Mouse (Mus musculus): ENCODE data around the gene Limd1. TPM values are rescaled to one million over a fixed set of nuclear protein-coding genes. Genes with fewer than 3 reads are reported as not detected.

The Limd1 gene
- total RNA-seq, 2 experiments from 2014 or later = 6.2 to 6.8 TPM

DNA sequence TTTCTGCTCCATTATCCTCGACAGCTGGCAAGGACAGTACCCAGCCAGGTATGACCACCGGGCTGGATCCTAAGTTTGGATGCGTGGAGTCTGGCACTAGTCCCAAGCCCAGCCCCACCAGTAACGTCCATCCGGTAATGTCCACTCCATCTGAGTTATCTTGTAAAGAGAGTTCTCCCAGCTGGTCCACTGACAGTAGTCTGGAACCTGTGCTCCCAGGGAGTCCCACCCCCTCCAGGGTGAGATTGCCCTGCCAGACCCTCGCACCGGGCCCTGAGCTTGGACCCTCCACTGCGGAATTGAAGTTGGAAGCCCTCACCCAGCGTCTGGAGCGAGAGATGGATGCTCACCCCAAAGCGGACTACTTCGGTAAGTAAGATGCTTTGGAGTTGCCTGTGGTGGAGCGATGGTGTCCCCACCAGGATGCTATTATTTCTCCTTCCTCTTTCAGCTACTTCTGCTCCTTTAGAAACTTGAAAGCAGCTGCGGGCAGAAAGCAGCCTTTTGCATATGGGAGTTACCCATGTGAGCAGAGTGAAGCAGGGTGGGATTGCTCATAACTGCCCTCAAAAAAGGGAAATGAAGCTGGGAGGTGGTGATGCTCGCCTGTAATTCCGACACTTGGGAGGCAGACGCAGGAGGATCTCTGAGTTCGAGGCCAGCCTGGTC, 1.9 kb downstream of the Limd1 start:
- DNase-seq (ENCODE audit: low spot score in 2 of 2) = no peak
- intact Hi-C loops (cut with DNase I) = no loop called here

DNA sequence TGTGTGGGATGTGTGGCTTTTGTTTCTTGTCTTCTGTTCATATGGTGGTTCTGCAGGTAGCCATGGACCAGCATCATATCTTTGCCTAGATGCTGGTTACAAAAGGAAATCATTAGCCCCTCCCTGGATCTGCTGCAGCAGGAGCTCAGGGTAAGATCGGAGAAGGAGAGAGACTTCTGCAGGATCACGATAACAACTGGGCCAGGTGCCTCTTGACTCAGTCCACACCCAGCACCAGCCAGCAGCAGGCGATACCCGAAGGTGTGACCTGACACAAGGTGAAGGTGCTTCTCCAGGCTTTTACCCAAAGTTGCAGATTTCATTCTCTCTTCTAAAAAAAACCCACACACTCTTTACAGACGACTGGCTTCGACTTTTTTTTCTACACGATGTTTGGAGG, 2.6 kb downstream of the Limd1 start:
- no peak for DNase-seq (ENCODE audit: low spot score in 2 of 2)

GRCm38 (mm10) chr9:123483598-123483997, 5.1 kb downstream of the Limd1 start:
- intact Hi-C loops (cut with DNase I) = no loop called here
- no peak for DNase-seq (ENCODE audit: low spot score in 2 of 2)

More for the DNA sequence above, 2.6 kb downstream of the Limd1 start:
- intact Hi-C loops (cut with DNase I) = no loop called here

DNA sequence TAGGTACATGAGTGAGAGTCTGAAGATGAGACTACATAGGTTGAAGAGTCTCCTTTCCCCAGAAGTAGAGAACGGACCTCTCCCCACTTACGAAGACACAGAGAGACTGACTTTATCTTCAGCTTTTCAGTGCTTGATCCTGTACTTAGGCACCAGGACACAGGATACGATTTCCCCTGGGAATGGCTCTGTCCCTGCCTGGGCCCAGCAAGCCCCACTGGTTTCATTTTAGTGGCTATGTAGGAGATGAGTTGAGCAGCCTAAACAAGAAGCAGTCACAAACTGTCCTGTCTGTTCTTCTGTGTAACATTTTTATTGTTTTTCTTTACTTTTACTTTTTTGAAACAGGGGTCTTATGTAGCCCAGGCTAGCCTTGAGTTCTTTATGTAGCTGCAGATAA, 6.3 kb downstream of the Limd1 start:
- intact Hi-C loops (cut with DNase I) = no loop called here
- no peak for DNase-seq (ENCODE audit: low spot score in 2 of 2)

GRCm38 (mm10) chr9:123485561-123485960, 7.1 kb downstream of the Limd1 start:
- intact Hi-C loops (cut with DNase I) = no loop called here
- no peak for DNase-seq (ENCODE audit: low spot score in 2 of 2)

- no peak for DNase-seq (ENCODE audit: low spot score in 2 of 2)
- intact Hi-C loops (cut with DNase I) = no loop called here
Observed at GRCm38 (mm10) chr9:123486635-123487034, 8.1 kb downstream of the Limd1 start.

DNA sequence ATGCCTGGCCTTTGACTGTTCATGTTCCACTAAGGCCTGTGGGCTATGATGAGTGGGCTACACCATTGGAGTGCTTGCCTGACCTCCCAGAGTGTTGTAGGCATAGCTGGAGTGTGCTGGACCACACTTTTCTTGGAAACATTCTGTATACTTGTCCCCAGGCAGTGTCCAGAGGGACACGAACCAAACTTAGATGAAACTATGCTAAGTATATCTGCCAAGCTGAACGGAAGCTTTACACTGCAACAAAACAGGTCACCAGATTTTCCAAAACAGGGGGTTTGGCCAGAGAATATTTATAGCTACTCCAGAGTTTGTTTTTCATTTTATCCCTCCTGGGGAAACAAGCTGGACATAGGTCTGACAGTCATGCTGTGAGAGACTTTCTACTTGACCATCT, 10.6 kb downstream of the Limd1 start:
- DNase-seq (ENCODE audit: low spot score in 2 of 2) = no peak
- intact Hi-C loops (cut with DNase I) = no loop called here

DNA sequence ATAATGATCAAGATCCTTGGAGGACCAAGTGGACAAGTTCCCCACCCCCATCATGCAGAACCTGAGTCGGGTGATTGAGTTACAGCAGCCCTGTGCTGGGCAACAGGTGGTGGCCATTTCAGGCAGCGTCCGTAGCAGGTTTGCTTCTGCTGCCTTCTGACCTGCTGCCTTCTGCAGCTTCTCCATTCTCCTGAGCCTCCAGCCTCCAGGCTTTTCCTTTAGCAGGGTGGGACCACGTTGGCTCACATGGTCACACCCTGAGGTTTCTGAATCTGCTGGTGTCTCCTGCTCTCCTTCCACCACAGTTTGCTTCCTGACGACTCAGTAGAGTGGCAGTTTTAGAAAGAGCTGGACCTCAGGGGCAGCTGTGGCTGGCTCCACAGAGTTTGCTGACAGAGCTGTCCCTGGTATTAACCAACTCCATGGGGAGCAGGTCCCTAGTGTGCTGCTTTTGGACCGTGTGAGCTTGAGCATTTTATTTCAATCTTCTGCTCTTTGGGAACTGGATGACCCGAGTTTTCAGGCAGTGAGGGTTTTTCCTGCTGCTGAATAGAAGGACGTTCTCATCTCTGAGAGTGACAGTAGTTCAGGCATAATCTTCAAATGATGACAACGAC, 11.3 kb downstream of the Limd1 start:
- DNase-seq (ENCODE audit: low spot score in 2 of 2) = no peak
- intact Hi-C loops (cut with DNase I) = no loop called here

GRCm38 (mm10) chr9:123490930-123491329, 12.4 kb downstream of the Limd1 start:
- intact Hi-C loops (cut with DNase I) = no loop called here

GRCm38 (mm10) chr9:123491917-123492585, 13.5 kb downstream of the Limd1 start:
- intact Hi-C loops (cut with DNase I) = no loop called here
- no peak for DNase-seq (ENCODE audit: low spot score in 2 of 2)

More at GRCm38 (mm10) chr9:123490930-123491329, 12.4 kb downstream of the Limd1 start:
- no peak for DNase-seq (ENCODE audit: low spot score in 2 of 2)

DNA sequence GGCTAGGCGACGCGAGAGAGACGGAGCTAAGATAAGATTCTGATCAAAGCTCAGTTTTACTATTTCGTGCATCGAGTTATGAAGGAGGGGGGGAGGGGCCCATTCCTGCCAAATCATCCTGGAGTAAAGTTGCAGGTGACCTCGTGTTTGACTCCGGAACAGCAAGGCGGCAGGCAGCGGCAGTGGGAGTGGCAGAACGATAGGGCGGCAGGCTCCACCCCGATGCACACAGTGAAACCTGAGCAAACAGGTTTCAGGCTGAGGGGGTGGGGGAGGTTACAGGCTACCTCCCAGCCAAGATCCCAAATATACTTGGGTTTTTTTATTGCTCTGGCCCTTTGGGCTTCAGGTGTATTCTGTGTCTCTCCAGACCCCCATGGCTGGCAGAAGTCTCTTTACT, 18.2 kb downstream of the Limd1 start:
- no peak for DNase-seq (ENCODE audit: low spot score in 2 of 2)
- intact Hi-C loops (cut with DNase I) = no loop called here

GRCm38 (mm10) chr9:123497906-123498305, 19.4 kb downstream of the Limd1 start:
- no peak for DNase-seq (ENCODE audit: low spot score in 2 of 2)
- intact Hi-C loops (cut with DNase I) = no loop called here

- DNase-seq (ENCODE audit: low spot score in 2 of 2) = no peak
- intact Hi-C loops (cut with DNase I) = loop anchor here (5.0 kb wide), 2 partner anchors 48 to 118 kb away; no protein-coding TSS in a partner anchor
Observed at GRCm38 (mm10) chr9:123500480-123500879, 22.0 kb downstream of the Limd1 start.

DNA sequence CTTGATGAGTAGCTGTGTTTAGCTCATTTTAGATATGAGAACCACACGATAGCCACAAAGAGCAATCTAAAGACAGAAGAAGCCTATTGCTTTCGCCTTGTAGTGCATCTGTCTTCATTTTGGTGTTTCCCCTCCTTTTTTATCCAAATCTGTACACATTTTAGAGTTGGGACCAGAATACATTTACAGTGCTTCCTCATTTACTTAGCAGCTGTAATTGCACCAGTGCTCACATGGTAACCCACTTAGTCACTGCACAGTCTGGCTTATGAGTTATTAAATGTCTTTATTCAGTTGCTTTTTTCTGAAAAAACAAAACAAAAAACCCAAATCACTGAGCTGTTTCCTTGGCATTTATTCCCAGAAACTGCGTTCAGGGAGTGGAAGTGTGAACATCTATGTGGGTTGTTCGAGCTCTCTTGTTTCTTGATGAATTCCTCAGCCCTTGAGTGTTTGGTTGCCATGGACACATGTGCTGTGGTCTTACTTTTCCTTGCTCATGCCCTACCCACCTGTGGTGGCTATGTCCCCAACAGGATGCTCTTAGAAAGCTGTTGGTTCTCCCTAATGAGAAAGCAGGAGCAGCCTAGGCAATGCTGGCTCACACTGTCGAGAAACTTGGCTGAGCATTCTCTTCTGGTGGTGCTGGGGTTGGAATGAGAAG, 24.8 kb downstream of the Limd1 start:
- intact Hi-C loops (cut with DNase I) = loop anchor here (5.0 kb wide), 2 partner anchors 51 to 121 kb away; no protein-coding TSS in a partner anchor
- DNase-seq (ENCODE audit: low spot score in 2 of 2) = peak; percentile 61 to 73

DNA sequence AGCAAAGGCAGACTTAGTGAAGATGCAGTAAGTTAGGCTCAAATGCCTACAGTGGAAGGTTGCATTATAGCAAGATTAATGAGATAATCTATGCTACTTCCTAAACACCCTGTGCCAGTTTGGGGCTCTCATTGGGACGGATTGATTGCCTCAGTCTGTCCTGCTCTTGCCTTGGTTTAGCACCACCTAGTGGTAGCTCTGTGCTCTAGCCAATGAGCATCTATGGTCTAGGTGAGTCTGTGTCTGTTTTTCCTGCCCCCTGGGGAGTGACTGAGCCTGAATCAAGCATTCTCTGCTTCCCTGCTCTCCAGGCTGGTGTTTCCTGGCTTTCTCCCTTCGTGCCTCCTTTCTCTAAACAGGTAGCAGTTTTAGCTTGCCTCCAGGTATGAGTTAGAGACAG, 25.8 kb downstream of the Limd1 start:
- peak in 1 of 2 experiments; percentile 34 for DNase-seq (ENCODE audit: low spot score in 2 of 2)
- intact Hi-C loops (cut with DNase I) = loop anchor here (5.0 kb wide), 2 partner anchors 52 to 122 kb away; no protein-coding TSS in a partner anchor

- no peak for DNase-seq (ENCODE audit: low spot score in 2 of 2)
- intact Hi-C loops (cut with DNase I) = no loop called here
Observed at GRCm38 (mm10) chr9:123505598-123505997, 27.1 kb downstream of the Limd1 start.

GRCm38 (mm10) chr9:123506270-123507146, 28.0 kb downstream of the Limd1 start:
- DNase-seq (ENCODE audit: low spot score in 2 of 2) = no peak
- intact Hi-C loops (cut with DNase I) = no loop called here

DNA sequence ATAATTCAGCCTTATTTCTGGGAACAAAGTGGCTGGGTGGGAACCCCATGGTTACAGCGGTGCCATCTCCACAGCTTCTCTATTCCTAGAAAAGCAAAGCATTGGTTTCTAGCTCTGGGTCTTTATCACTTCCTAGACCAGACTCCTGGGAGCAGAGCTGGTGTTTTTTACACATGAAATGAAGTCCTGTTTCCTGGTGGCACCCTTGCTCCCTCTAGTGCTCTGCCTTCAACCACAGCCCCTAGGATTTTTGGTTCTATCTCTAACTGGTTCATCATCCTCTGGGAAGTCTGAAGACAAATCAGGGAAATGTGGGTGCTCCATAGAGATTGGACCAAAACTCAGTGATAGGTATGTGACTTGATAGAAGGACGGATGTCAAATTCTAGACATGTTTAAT, 28.9 kb downstream of the Limd1 start:
- intact Hi-C loops (cut with DNase I) = no loop called here
- DNase-seq (ENCODE audit: low spot score in 2 of 2) = no peak

DNA sequence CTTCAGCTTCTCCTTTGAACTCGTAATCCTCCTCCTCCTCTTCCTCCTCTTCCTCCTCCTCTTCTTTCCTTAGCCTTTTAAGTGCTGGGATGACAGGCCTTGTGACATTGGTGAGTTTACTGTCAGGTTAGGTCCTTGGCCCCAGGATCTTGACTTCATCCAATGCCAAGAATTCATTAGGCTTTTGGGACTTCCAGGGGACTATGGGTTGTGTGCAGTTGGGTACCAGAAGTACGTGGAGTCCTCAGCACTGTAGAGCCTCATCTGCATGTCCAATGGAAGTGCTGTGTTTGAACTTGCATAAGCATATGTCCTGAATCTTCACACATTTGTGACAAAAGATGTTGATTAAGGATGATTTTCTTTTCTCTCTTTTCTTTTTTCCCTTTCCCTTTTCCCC, 30.5 kb downstream of the Limd1 start:
- intact Hi-C loops (cut with DNase I) = no loop called here
- DNase-seq (ENCODE audit: low spot score in 2 of 2) = no peak
